Mouse (Mus musculus) lung, postnatal 10 days (tissue): ENCODE measurements around the gene Otos.

ENCODE experiments used
- DNase-seq: peaks from one replicate; pipeline ENCODE4 v3.0.0; 2021

Otos gene

GRCm38 (mm10) chr1:92596019-92596418 lies 52.6 kb downstream of the Otos start:
- no peak for DNase-seq
